Mouse (Mus musculus): ENCODE measurements around the gene Pelp1. TPM values are rescaled to one million over a fixed set of nuclear protein-coding genes. Genes with fewer than 3 reads are reported as not detected.

The Pelp1 gene
- polyA plus RNA-seq, 1 experiment = 15.2 TPM

Other genes starting within 250 kb of the Pelp1 start
- 30.7 and 42.7 TPM in 2 replicates for gene Slc16a11, start 197.3 kb downstream of the Pelp1 start, polyA plus RNA-seq (2012; rRNA removed)
- gene Slc16a13, start 189.0 kb downstream of the Pelp1 start, polyA plus RNA-seq (2012; rRNA removed) = 22.1 and 30.3 TPM in 2 replicates
- gene Bcl6b, start 180.2 kb downstream of the Pelp1 start, polyA plus RNA-seq (2012; rRNA removed) = 8.1 and 9.1 TPM in 2 replicates
- 61.6 and 71.7 TPM in 2 replicates for gene 0610010K14Rik, start 172.1 kb downstream of the Pelp1 start, polyA plus RNA-seq (2012; rRNA removed)
- 7.6 and 11.2 TPM in 2 replicates for gene Gm21988, start 170.2 kb downstream of the Pelp1 start, polyA plus RNA-seq (2012; rRNA removed)
- 341 and 367 TPM in 2 replicates for gene Rnasek, start 170.2 kb downstream of the Pelp1 start, polyA plus RNA-seq (2012; rRNA removed)
- 26.5 and 31.6 TPM in 2 replicates for gene Alox12, start 154.7 kb downstream of the Pelp1 start, polyA plus RNA-seq (2012; rRNA removed)
- 2.2 and 3.1 TPM in 2 replicates for gene Alox12e, start 87.4 kb downstream of the Pelp1 start, polyA plus RNA-seq (2012; rRNA removed)
- 5.8 and 6.8 TPM in 2 replicates for gene Alox15, start 58.0 kb downstream of the Pelp1 start, polyA plus RNA-seq (2012; rRNA removed)
- 58.5 and 60.4 TPM in 2 replicates for gene Arrb2, start 22.6 kb upstream of the Pelp1 start, polyA plus RNA-seq (2012; rRNA removed)
- gene Med11, start 41.9 kb upstream of the Pelp1 start, polyA plus RNA-seq (2012; rRNA removed) = 19.4 and 21.9 TPM in 2 replicates
- gene Zmynd15, start 49.4 kb upstream of the Pelp1 start, polyA plus RNA-seq (2012; rRNA removed) = 3.3 and 4.8 TPM in 2 replicates
- gene Cxcl16, start 50.0 kb upstream of the Pelp1 start, polyA plus RNA-seq (2012; rRNA removed) = 15.4 and 16.9 TPM in 2 replicates
- gene Tm4sf5, start 95.2 kb upstream of the Pelp1 start, polyA plus RNA-seq (2012; rRNA removed) = 0.84 and 1.7 TPM in 2 replicates
- 0.29 TPM in 1 of 2 replicates, not detected in the other for gene Vmo1, start 104.6 kb upstream of the Pelp1 start, polyA plus RNA-seq (2012; rRNA removed)
- 0.36 TPM in 1 of 2 replicates, not detected in the other for gene Gltpd2, start 109.2 kb upstream of the Pelp1 start, polyA plus RNA-seq (2012; rRNA removed)
- 382 and 410 TPM in 2 replicates for gene Psmb6, start 115.3 kb upstream of the Pelp1 start, polyA plus RNA-seq (2012; rRNA removed)
- gene Gm40193, start 122.9 kb upstream of the Pelp1 start, polyA plus RNA-seq (2012; rRNA removed) = not detected in 2 replicates
- 27.0 and 28.1 TPM in 2 replicates for gene Pld2, start 130.0 kb upstream of the Pelp1 start, polyA plus RNA-seq (2012; rRNA removed)
- gene Mink1, start 152.8 kb upstream of the Pelp1 start, polyA plus RNA-seq (2012; rRNA removed) = 78.8 and 86.9 TPM in 2 replicates
- 5.1 and 7.1 TPM in 2 replicates for gene 4930544D05Rik, start 205.8 kb upstream of the Pelp1 start, polyA plus RNA-seq (2012; rRNA removed)
- 0.28 and 0.57 TPM in 2 replicates for gene Chrne, start 209.2 kb upstream of the Pelp1 start, polyA plus RNA-seq (2012; rRNA removed)
- 0.08 and 0.29 TPM in 2 replicates for gene Gp1ba, start 229.1 kb upstream of the Pelp1 start, polyA plus RNA-seq (2012; rRNA removed)
- gene Rnf167, start 237.2 kb upstream of the Pelp1 start, polyA plus RNA-seq (2012; rRNA removed) = 93.2 and 93.4 TPM in 2 replicates
- 164 and 171 TPM in 2 replicates for gene Slc25a11, start 237.4 kb upstream of the Pelp1 start, polyA plus RNA-seq (2012; rRNA removed)
- gene Pfn1, start 244.6 kb upstream of the Pelp1 start, polyA plus RNA-seq (2012; rRNA removed) = 614 and 704 TPM in 2 replicates
- gene Eno3, start 247.2 kb upstream of the Pelp1 start, polyA plus RNA-seq (2012; rRNA removed) = 21.6 and 21.9 TPM in 2 replicates

Data from gonadal fat pad, adult 2 months (tissue).